Mouse (Mus musculus) kidney, postnatal 25 days (tissue): ENCODE results near the gene Olfr17.
A peak's percentile ranks its signal among the peaks of the same experiment; 100 is the strongest.
"Not testable (repeated sequence)": the region's sequence is repeated elsewhere in the genome, so short reads cannot be mapped to it uniquely, and the experiment has no call there.

Experiments
- DNase-seq, 2 experiments: peaks; one replicate each; pipeline ENCODE4 v3.0.0; 2021; ENCODE audit warnings: mixed read lengths in 2 of 2

Gene Olfr17

DNA sequence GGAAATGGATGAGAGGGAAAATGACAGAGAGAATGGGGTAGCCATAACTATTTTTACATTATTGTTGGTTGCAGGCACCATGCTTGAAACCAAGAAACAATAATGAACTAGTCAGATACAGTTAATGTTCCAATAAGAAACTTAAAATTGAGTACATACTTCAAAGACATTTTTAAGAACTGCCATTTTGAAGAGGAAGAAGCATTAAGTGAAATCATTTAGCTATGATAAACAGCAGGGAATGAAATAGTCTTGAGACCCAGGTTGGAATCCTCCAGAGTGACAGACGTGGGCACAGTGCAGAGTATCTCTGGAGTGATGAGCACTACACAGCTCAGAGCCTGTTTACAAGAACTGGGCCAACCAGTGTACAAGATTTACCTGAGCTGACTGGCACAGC is at the start of gene Olfr17:
Gene Olfr17 (plus strand): TSS at position 301 of the 400 bp plus-strand sequence.
- no peak for DNase-seq

- no peak for DNase-seq
Measured at GRCm38 (mm10) chr7:107044407-107044806, 48.6 kb upstream of the Olfr17 start.

DNA sequence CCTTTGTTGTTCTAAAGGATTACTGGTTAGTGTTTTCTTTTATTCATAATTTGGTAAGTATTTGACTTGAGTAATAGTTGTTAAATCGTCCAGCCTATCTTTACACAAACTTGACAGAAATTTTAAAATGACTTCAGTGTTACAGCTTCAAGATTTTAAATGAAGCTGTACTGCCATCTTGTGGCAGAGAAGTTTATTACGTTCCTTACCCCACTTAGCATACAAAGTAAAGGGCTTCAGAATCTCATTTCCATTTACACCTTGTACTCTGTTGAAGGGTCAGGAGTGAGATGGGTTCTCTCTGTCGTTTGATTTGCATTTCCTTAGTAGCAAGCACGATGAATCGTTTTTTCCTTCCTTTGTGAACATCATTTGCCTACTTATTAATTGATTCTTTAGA is 47.2 kb upstream of the Olfr17 start:
- peak in 1 of 2 experiments; percentile 60 for DNase-seq

GRCm38 (mm10) chr7:107047578-107047977 is 45.4 kb upstream of the Olfr17 start:
- no peak for DNase-seq

DNA sequence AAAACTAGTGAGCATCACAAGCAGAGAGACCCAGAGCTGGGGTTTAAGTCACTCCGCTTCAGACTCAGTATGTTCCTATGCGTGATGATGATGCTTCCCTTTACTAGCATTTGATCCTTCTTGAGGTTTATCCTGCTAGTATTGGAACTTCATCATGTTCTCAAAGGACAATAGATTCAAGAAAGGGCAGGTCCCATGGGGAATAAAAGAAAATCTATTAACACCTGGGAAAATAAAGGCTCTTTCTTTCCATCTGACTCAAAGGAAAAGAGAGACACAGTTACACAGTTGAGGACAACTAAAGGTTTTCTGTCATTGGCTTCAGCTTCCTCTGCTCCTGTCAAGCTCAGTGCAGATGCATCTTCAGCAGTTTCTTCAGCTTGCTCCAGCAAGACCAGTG is 22.3 kb upstream of the Olfr17 start, which contains the start of gene Olfr714:
Gene Olfr714 (plus strand): TSS at position 301 of the 400 bp plus-strand sequence.
- no peak for DNase-seq

DNA sequence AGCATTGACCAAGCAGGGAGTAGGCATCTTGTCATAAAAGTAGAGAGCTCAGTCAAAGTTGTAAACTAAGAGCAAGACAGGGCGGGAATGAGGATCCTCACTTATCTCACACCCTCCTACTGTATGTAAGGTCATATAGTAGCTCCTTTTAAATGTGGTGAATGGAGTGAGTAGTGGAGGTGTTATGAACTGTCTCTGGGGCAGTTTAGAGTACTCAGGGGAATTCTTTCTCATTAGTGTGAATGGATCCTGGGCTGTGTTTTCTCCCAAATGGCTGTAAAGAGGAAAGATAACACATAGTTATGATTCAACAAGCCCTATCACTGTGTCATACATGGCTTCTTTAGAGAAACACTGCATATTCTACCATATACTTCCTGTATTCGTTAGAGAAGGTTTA is 17.2 kb downstream of the Olfr17 start, which contains the start of gene Olfr715b:
Gene Olfr715b (minus strand): TSS at position 101 of the 400 bp plus-strand sequence.
- not testable (repeated sequence) for DNase-seq

- not testable (repeated sequence) for DNase-seq
Measured at GRCm38 (mm10) chr7:107130983-107131382, 38.0 kb downstream of the Olfr17 start, which contains the start of gene Olfr715. TSS of gene Olfr715 (minus strand) at chr7:107131083.

DNA sequence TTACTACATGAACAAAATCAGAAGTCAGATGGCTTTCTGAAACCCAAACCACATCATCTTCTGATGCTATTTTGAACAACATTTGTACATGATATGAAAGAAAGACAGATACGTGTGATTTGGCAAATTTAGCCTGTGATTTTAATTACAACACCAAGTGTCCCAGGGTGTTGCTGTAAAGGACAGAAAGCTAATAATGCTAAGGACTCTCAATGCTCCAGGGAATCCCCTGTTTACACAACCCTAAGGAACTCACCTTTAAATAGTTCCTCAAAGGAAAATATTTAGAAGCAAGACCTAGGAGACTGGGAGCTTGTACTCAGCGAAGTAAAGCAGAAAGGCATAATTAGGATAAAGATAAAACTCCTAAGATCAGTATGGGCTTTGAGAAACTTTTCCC is 45.0 kb downstream of the Olfr17 start, which contains the start of gene Olfr716:
Gene Olfr716 (plus strand): TSS at position 301 of the 400 bp plus-strand sequence.
- not testable (repeated sequence) for DNase-seq
